Mouse (Mus musculus) thymus, adult 2 months (tissue): ENCODE measurements at regions not wholly inside any gene's neighbourhood (a gene's known extent, or its start where the extent isn't known, plus 50 kb on each side); places are given as distances from the start of the nearest gene placed in this dataset.

ENCODE experiments used
- DNase-seq: peaks from one replicate; pipeline ENCODE4 v3.0.0; 2021
- H3K27ac ChIP-seq: fragments of 200-500 bp; 2 replicates; pipeline ENCODE4 v1.5.1; 2012; ENCODE audit warnings: low read length, control low read depth; ENCODE audit not compliant: control insufficient read depth, insufficient read depth
- H3K27me3 ChIP-seq: fragments of 200-500 bp; 2 replicates; pipeline ENCODE4 v1.6.1; 2012; ENCODE audit warnings: mild to moderate bottlenecking, low read length, moderate library complexity, mixed read lengths; ENCODE audit not compliant: control insufficient read depth, insufficient read depth
- H3K36me3 ChIP-seq: fragments of 200-500 bp; 2 replicates; pipeline ENCODE4 v1.6.1; 2012; ENCODE audit warnings: mild to moderate bottlenecking, low read length, moderate library complexity; ENCODE audit not compliant: control insufficient read depth, insufficient read depth
- H3K4me1 ChIP-seq: fragments of 200-500 bp; replicated peaks from 2 replicates; pipeline ENCODE4 v1.6.1; 2012; ENCODE audit warnings: low read length; ENCODE audit not compliant: control insufficient read depth, insufficient read depth
- H3K4me3 ChIP-seq: fragments of 200-500 bp; 2 replicates; pipeline ENCODE4 v1.5.1; 2012; ENCODE audit warnings: mild to moderate bottlenecking, low read length, control low read depth, moderate library complexity; ENCODE audit not compliant: control insufficient read depth, insufficient read depth
- CTCF ChIP-seq: fragments of 200-500 bp; IDR thresholded peaks from 2 replicates; pipeline ENCODE4 v1.5.1; 2012; ENCODE audit warnings: mild to moderate bottlenecking, control low read depth, low read length, moderate library complexity, borderline replicate concordance; ENCODE audit not compliant: control insufficient read depth, poor library complexity, insufficient read depth; ENCODE audit errors: extremely low read depth
- POLR2A ChIP-seq: fragments of 200-500 bp; IDR thresholded peaks from 2 replicates; pipeline ENCODE4 v1.6.1; 2012; ENCODE audit warnings: mild to moderate bottlenecking, low read length, control low read depth, moderate library complexity; ENCODE audit not compliant: control insufficient read depth, poor library complexity, insufficient read depth; ENCODE audit errors: extremely low read depth
- WGBS: fragments of 180-500 bp; shearing (Covaris S2); methylation state at CpG from one replicate; pipeline ENCODE4 v1.1.7; 2018; 5-methylcytosine and 5-hydroxymethylcytosine counted together

DNA sequence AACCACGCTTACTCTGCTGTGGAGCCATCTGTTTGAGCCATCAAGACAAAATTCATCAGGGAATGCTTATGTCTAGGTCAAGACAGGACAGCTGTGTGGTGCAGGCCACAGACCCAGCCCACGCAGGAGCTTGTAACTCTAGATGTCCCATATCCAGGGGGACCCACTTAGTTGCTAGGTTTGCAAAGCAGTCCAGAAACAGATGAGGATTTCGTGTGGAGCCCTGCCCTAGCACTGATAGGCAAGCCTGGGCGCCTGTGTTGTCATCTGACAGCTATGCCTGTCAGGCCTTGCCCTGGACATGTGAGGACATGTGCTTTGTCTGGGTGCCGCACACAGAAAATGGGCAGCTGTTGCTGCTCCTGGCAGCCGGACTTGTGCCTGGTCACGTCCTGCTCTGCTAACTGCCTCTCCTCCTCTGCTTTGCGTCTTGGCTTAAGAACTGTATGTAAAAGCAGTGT is 335.1 kb downstream of the Foxo1 start:
- Histone ChIP-seq H3K27ac (no peak overlapping the region), H3K4me3 (no peak overlapping the region), H3K27me3 (no peaks in the 10 kb centered on the region), H3K4me1 (no peaks in the 10 kb centered on the region), H3K36me3 (no peaks in the 10 kb centered on the region)
- no peak for TF ChIP-seq CTCF
- no peak for TF ChIP-seq POLR2A
- WGBS, result 92% methylated on average over 8 of the region's 8 CpGs
- DNase-seq, result no peak

DNA sequence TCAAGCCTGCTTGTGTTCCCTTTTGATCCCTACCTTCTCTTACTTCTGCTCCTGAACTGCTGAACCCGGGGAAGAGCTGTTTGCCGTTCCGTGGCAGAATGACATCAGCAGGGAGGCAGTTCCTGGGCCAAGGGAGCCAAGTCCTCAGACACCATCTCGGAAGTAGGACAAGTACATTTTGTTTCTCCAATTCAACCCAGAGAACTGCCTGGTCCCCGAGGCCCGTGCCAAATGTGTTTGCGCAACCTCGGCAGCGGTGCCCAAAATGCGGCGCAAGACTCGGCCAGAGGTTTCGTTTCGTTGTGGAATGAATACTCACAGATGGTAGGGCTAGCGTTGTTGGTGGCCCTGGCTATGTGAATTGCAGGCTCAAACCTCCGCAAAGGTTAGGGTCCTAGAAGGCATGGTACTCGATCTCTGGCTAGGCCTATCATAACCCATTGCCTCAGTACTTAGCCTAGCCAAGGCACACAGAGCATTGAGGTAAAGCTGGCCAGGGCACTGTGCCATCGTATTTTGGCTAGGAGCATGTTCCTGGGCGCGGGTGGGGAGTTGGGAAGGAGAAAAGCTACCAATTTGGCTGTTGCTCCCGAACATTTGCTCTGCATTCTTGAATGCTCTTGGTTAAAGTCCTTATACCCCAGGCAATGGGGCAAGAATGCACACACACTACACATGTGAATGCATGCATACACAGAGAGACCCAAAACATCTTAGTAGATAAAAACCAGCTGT is 333.0 kb downstream of the Foxo1 start:
- TF ChIP-seq CTCF, result no peak
- no peak for TF ChIP-seq POLR2A
- 97% methylated on average over 21 of the region's 21 CpGs for WGBS
- Histone ChIP-seq H3K36me3 (no peaks in the 10 kb centered on the region), H3K4me1 (no peaks in the 10 kb centered on the region), H3K27me3 (no peaks in the 10 kb centered on the region), H3K4me3 (no peak overlapping the region), H3K27ac (no peak overlapping the region)
- DNase-seq, result no peak

DNA sequence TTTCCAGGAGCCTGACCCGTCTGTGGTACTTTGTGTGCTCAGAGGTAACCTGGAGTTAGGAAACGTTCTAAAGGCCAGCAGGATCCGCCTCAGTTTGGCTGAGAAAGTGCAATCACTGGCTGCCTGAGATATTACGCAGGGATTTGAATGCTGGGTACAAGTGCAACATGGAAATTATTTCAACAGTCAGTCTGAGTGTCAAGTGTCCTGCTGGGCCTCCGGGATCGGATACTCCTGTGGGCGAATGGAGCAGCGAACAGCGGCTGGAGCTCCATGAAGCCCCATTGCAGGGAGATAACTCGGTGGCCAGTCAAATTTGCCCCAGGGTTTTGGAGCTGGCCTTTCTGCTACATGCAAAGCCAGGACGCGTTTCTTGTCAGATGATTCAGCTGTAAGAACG is 332.4 kb downstream of the Foxo1 start:
- H3K27ac ChIP-seq, result no peak overlapping the region
- WGBS, result 97% methylated on average over 13 of the region's 13 CpGs
- no peaks in the 10 kb centered on the region for H3K36me3 ChIP-seq
- H3K4me1 ChIP-seq, result no peaks in the 10 kb centered on the region
- no peak for TF ChIP-seq CTCF
- TF ChIP-seq POLR2A, result no peak
- no peak overlapping the region for H3K4me3 ChIP-seq
- H3K27me3 ChIP-seq, result no peaks in the 10 kb centered on the region
- no peak for DNase-seq

DNA sequence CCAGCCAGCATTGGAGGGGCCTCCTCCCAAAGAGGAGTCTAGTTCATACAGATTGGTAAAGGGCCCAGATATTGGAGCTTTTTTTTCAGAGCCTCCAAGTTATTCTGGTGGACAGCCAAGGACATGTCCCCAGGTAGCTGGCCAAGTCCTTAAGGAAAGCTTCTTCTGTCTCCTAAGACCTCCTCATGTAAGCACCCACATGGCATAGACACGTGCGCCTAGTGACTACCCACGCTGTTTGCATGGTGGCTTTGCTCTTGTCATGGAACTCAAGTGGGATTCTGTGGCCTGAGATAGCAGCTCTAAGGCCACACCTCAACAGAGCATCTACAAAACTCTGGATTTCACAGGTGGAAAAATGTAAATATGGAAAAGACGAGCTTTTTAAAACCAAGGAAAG is 332.0 kb downstream of the Foxo1 start:
- WGBS, result 95% methylated on average over 4 of the region's 4 CpGs
- H3K36me3 ChIP-seq, result no peaks in the 10 kb centered on the region
- no peak for TF ChIP-seq CTCF
- TF ChIP-seq POLR2A, result no peak
- no peak overlapping the region for H3K4me3 ChIP-seq
- no peaks in the 10 kb centered on the region for H3K27me3 ChIP-seq
- DNase-seq, result no peak
- H3K4me1 ChIP-seq, result no peaks in the 10 kb centered on the region
- H3K27ac ChIP-seq, result no peak overlapping the region

DNA sequence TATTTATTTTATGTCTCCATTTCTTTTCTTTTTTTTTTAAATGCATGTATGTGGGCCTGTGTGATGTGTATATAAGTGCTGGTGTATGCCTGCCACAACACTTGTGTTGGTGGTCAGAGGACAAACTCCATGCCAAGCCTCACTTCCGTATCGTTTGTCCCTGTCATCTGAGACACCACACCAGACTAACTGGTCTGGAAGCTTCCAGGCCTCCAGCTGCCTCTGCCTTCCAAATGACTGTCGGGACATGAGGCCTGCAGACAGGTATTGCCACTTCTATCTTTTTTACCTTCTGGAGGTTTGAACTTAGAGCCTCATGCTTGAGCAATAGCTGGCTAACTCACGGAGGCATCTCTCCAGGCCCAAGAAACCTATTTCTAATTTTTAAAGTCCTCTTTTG is 318.3 kb downstream of the Foxo1 start:
- no peaks in the 10 kb centered on the region for H3K4me1 ChIP-seq
- H3K4me3 ChIP-seq, result no peak overlapping the region
- H3K27me3 ChIP-seq, result no peaks in the 10 kb centered on the region
- no peak overlapping the region for H3K27ac ChIP-seq
- no peak for TF ChIP-seq CTCF
- TF ChIP-seq POLR2A, result no peak
- no peaks in the 10 kb centered on the region for H3K36me3 ChIP-seq
- 95% methylated on average over 4 of the region's 4 CpGs for WGBS
- no peak for DNase-seq

DNA sequence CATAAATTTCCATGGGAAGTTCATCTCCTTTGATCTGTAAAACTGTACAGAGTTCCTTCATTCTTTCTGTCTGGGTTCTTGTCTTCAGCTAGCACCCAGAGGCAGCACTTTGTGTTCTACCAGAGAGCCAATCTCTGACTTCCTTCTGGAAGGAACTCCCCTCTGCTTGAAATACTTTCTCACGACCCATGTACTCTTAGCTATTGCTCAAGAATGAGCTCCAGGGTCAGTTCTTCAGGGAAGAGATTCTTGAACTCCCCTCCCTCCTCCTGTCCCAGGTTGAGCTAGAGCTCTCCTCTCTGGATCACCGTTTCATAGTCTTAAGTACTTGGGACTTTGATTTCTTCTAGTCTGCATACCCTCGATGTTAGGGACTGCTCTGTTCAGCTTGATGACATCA is 311.8 kb downstream of the Foxo1 start:
- H3K27ac ChIP-seq, result no peak overlapping the region
- no peak for DNase-seq
- no peak for TF ChIP-seq POLR2A
- no peak for TF ChIP-seq CTCF
- 76% methylated on average over 3 of the region's 3 CpGs for WGBS
- H3K36me3 ChIP-seq, result no peaks in the 10 kb centered on the region
- H3K4me3 ChIP-seq, result no peak overlapping the region
- H3K4me1 ChIP-seq, result peaks cover 3% of the 10 kb centered on the region
- no peaks in the 10 kb centered on the region for H3K27me3 ChIP-seq

DNA sequence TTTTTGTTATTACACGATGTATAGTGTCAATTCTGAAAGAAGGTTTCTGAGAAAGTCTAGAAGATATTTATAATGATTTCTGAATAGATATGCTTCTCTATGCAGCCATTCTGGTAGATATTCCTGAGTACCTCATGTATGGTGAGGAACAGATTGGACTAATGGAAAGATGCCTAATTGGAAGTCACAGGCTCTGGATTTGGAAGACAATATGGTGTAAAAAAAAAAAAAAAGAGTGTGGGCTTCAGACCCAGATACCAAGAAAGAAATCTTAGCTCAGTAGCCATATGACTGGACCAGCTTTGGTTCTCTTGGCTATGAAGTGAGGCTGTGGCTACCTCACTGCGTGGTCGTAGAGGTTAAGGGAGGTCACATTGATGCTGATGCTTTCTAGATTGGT is 311.0 kb downstream of the Foxo1 start:
- peaks cover 10% of the 10 kb centered on the region for H3K4me1 ChIP-seq
- H3K27ac ChIP-seq, result no peak overlapping the region
- no peak overlapping the region for H3K4me3 ChIP-seq
- no peaks in the 10 kb centered on the region for H3K36me3 ChIP-seq
- TF ChIP-seq CTCF (no peak), POLR2A (no peak)
- WGBS, result 95% methylated on average over 3 of the region's 3 CpGs
- no peak for DNase-seq
- no peaks in the 10 kb centered on the region for H3K27me3 ChIP-seq
